Mouse (Mus musculus) heart, postnatal 14 days (tissue): ENCODE results near the gene Spen. TPM values are rescaled to one million over a fixed set of nuclear protein-coding genes. Genes with fewer than 3 reads are reported as not detected.

Experiments
- DNase-seq, 2 experiments: peaks; one replicate each; pipeline ENCODE4 v3.0.0; 2021 to 2022
- intact Hi-C: fragments of 180-260 bp; cut with DNase I; formaldehyde crosslinking; loops from one replicate; pipeline ENCODE4 v1.15.1; 2025
- total RNA-seq, 2 experiments: library from RNA; stranded (reverse); gene quantifications; 2 replicates each; pipeline ENCODE4 v1.2.3; 2021

Spen gene
- total RNA-seq, 2 experiments from 2014 or later, result 33.8 to 34.0 TPM

DNA sequence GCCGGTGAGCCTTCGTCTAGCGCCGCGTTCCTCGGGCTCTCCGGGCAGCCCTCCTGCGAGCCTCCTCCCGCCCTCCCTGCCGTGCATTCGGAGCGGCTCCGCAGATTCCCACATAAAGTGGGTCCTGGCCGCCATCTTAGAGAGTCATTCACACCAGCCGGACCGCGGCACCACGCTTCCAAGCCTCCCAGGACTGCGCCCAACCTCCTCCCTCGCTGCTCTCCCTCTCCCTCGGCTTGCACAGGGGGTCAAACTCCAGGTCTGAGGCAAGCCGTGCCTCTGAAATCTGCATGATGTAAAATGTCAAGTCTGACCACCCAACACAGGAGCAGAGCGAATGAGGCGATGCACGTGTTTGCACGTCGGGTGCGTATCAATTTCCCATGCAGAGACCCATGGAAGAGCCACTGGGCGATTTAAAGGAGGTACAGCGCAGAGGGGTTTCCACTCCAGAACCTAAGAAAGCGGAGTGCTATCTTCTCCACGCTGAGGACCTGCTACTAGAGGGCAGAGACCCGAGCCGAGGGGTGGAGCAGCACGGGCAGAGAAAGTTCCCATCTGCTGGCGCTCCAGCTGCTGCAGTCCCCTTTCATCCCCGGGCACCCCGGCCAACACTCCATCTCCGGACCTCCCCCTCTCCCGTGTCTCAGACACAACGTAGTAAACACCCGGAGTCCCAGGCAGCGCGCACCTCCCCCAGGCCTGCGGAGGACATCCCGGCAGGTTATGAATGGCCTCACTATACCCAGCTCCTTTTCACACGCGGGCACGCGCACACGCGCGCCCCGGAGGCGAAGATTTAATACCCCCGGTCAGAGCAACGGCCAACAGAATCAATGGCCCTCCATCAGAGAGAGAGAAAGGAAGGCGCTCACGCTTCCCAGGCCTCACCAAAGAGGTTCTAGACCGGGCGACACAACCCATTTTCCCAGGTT lies 1.8 kb downstream of the Spen start:
- intact Hi-C loops, result loop anchor here (2.0 to 5.0 kb wide), 2 partner anchors 30 to 36 kb away; no protein-coding TSS in a partner anchor
- DNase-seq, result peak; percentile 55 to 57

DNA sequence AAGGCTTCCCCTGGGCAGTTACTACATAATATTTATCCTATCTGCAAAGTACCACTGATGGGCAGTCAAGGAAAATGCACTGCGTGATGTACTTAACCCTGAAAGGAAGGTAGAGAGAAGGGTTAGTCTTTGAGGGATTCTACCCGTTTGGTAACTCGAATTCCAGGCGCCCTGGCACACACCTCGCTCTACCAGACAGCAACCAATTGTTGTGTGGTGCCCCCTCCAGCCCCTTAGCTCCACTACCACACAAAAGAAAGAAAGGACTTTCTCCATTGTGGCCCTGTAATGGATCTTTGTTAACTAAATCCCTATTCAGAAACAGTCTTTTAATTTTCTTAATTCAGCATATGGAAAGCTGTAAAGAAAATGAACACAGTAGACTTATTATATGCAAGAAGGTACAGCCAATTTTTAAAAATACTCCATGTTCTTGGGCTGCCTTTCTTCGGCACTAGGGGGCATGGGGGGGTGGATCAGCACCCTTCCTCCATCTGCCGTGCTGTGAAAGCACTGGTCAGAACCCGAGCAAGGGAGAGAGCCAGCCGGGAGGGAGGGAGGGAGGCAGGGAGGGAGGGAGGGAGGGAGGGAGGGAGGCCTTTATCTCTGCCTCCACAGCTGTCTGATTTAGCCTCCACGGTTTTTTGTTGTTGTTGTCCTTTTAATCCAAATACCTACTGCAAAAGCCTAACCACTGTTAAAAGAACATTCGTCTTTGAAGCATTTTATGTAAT lies 3.3 kb downstream of the Spen start:
- intact Hi-C loops, result loop anchor here (5.0 kb wide), 1 partner anchor 37 kb away; no protein-coding TSS in a partner anchor
- peak; percentile 56 to 59 for DNase-seq

DNA sequence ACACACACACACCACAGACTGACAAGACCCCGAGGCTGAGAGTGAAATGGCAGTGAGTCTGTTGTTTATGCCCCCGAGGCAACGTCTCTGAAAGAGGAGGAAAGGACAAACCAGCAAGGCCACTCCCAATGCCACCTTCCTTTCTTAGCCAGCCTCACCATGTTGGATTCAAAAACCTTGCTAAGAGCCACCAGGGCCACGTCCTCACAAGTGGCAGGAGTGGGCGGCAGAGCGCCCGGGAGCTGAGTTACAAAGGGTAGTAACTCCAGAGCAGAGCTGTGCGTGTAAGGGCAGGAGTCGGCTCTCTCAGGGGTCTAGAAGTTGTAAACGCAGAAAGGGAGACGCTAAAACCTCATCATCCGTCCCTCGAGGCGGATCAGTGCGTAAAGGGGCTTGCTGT lies 7.4 kb downstream of the Spen start:
- intact Hi-C loops, result no loop called here

DNA sequence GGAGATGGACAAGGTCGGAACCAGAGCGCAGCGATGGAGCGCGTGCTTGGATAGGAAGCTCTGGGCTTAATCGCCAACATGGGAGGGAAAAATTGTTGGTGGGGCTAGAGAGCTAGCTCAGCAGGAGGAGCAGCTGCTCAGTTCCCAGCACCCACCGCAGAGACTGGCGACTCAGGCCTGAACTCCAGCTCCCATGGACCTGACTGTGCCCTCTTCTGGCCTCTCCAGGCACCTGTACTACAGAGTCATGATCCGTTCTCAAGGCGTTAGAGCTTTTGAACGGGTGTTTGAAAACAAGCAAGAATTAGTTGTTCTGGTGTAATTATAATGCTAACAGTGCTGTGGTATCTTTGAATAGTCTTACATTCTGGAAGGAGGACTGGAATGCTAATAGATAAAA lies 9.5 kb downstream of the Spen start:
- DNase-seq, result no peak
- intact Hi-C loops, result no loop called here

More for the DNA sequence above, 7.4 kb downstream of the Spen start:
- DNase-seq, result no peak

DNA sequence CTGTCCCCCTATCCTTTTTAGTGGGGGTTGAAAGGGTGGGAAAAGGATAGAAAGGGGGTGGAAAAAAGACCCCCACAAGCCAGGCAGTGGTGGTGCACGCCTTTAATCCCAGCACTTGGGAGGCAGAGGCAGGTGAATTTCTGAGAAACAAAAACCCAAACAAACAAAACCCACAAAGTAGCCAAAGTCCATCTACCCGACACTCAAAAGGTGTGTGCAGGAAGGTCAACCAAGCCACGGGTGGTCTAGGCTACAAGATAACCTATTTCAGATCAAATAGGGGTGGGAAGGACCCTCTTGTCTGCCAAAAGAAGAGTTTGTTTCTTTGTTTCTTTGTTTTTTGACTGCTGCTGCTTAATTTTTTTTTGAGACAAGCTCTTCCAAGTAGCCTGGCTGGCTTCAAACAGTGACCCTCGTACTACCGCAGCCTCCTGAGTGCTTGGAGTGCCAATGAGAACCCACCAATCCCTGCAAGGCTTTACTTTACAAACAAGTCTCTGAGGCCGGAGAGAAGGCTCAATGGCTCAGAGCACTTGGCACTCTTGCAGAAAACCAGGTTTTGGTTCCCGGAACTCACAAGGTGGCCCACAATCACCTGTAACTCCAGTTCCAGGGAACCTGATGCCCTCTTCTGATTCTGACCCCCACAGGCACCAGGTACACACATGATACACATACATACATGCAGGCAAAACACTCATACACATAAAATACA lies 11.3 kb downstream of the Spen start:
- intact Hi-C loops, result no loop called here
- DNase-seq, result no peak

DNA sequence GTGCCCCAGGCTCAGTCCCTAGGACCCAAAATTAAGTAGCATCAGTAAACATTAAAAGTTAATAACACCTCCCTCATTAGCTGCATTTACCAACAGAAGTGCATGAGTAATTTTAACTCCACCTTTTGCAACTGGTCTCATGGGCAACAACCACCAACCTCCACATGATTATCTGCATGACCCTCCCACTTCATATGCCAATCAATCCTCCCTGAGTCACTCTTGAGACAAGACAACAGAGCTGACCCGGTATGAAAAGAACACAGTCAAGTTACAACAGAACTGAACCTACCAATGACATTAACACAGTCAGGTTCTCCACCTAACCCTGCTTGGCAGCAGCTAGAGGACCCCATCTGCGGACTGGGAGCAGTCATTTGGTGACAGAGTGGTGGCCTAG lies 12.5 kb downstream of the Spen start:
- intact Hi-C loops, result no loop called here
- no peak for DNase-seq

DNA sequence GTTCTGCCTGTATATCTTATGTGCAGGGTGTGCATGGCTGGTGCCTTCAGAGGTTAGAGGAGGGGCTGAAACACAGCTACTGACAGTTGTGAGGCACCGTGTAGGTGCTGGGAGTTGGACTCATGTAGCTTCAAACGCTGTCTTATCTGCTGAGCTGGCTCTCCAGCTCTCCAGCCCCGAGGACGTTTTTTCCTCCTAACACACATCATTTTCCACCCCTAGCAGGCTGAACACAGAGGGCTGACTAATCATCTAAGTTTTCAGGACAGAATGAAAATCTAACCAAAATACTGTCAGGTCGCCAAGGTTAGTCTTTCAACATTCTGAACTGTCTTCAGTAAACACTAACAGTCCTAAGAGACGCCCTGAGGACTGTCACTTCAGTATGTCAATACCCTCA lies 13.7 kb downstream of the Spen start:
- intact Hi-C loops, result no loop called here

DNA sequence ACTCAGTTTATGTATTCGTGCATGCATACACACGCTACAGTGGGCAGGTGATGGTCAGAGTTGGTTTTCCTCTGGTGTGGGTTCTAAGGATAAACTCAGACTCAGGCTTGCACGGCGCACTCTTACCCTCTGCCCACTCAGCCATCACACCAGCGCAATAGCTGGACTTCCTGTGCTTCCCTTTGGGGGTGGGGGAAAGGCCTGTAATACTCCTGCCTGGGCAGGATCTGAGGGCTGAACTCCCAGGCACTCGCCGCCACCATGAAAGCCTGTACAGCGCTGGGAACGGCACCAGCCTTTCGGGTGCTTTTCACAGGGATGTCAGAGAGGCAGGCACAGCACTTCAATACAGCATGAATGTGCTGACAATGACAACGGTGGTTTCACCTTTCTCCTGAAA lies 15.3 kb downstream of the Spen start:
- no peak for DNase-seq
- intact Hi-C loops, result no loop called here

More for the DNA sequence above, 13.7 kb downstream of the Spen start:
- no peak for DNase-seq

DNA sequence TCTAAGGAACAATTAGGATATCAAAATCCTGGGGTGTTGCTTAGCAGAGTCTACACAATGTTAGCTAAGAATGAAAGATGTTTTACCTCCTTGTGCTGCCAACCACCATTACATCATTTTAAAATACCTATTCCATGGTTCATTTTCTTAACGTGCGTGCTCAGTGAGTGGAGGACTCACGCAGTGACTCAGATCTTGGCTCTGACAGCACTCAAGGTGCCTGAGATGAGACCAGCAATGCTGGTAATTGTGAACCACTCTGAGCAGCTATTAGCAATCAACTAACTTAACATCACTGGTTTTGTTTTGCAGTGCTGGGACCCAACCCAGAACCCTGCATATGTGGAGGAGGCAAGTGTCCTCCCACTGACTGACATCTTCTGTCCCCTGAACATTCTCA lies 20.0 kb downstream of the Spen start:
- intact Hi-C loops, result no loop called here
- DNase-seq, result no peak

GRCm38 (mm10) chr4:141514179-141514641 lies 24.2 kb downstream of the Spen start:
- intact Hi-C loops, result no loop called here
- no peak for DNase-seq

DNA sequence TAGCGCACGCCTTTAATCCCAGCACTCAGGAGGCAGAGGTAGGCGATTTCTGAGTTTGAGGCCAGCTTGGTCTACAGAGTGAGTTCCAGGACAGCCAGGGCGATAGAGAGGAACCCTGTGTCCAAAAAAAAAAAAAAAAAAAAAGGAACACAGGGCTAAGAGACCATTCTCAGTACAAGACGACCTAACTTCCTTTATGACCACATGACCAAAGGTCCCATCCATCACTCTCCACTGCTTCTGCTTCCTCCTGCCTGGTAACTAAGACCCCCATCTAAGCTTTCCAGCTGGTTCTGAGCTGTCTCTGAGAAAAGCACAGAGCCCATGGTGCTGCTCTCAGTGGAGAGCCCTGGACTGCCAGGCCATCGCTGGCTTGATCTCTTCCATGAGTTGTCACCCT lies 26.3 kb downstream of the Spen start:
- intact Hi-C loops, result no loop called here
- DNase-seq, result no peak

DNA sequence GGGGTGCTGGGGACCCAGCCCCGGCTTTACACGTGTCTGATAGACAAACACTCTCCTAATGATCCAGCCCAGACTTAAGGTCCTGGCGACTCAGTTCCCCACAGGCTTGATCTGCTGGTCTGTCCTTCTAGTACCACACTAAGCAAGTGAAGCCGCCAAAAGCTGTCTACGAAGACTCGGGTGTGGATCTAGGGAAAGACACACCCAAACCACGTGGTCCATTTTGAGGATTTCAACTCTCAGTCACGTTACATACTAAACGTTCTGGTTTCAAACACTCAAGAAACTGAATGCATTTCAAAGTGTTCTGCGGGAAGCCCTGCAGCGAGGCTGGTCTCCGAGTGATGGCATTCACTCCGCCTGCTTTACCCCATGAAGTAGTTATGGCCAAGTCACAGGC lies 27.9 kb downstream of the Spen start:
- intact Hi-C loops, result no loop called here
- DNase-seq, result no peak

GRCm38 (mm10) chr4:141506893-141507292 lies 31.5 kb downstream of the Spen start:
- intact Hi-C loops, result loop anchor here (2.0 kb wide), 1 partner anchor 30 kb away; no protein-coding TSS in a partner anchor
- peak; percentile 42 to 49 for DNase-seq

DNA sequence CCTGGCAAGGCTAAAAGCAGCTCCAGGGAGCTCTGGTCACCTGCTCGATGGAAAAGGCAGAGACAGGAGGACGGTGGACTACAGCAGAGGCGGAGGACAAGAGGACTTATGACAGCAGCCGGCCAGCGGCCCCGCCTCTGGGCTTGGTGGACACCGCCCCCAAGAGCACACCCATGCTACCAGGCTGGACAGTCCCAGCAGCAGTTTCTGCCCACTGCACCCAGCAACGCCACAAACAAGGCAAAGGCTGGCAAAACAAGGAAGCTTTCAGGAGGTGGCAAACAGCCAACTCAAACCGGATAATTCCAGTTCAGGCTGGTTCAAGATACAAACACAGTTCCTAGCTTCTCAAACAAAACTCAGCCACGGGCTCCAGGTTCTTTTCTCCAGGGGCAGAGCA lies 32.0 kb downstream of the Spen start:
- intact Hi-C loops, result loop anchor here (2.0 kb wide), 1 partner anchor 30 kb away; no protein-coding TSS in a partner anchor
- DNase-seq, result peak; percentile 73 to 78

GRCm38 (mm10) chr4:141505810-141506209 lies 32.6 kb downstream of the Spen start:
- no peak for DNase-seq
- intact Hi-C loops, result loop anchor here (2.0 kb wide), 1 partner anchor 31 kb away; no protein-coding TSS in a partner anchor

DNA sequence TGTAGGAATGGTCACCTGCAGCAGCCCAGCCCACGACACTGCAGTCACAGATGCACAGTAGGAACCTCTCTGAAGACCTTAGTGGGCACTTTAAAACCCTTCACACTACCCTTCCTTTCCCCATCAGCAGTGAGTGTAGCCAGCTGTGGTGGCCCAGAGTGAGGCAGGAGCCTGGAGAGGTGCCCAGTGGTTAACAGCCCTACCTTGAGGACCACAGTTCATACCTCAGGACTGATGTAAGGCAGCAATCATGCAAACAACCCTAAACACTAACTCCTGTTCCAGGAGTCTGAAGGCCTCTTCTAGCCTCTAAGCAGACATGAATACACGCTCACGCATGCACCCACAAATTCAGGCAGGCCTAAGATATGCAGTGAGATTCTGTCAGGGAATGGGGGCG lies 33.9 kb downstream of the Spen start:
- DNase-seq, result no peak
- intact Hi-C loops, result no loop called here

GRCm38 (mm10) chr4:141502723-141503122 lies 35.7 kb downstream of the Spen start:
- intact Hi-C loops, result no loop called here
- DNase-seq, result no peak

GRCm38 (mm10) chr4:141501058-141501457 lies 37.3 kb downstream of the Spen start:
- intact Hi-C loops, result no loop called here

GRCm38 (mm10) chr4:141500637-141501036 lies 37.8 kb downstream of the Spen start:
- intact Hi-C loops, result no loop called here

More at GRCm38 (mm10) chr4:141501058-141501457, 37.3 kb downstream of the Spen start:
- DNase-seq, result no peak

DNA sequence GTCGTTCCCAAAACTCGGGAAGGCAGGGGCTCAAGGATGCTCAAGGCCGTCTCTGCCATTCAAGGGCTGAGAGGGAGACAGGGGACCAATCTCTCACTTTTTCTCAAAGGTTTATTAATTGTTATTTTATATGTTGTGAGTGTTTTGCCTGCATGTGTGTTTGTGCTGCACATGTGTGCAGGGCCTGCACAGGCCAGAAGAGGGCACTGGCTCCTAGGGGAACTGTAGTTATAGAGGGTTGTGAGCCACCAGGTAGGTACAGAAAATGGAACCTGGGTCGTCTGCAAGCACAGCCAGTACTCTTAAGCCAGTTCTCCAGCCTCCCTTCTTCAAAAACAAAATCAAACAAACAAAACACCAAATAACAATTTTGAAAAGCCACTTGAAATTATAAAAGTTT lies 49.7 kb downstream of the Spen start:
- intact Hi-C loops, result loop anchor here (5.0 kb wide), 2 partner anchors 56 to 74 kb away; no protein-coding TSS in a partner anchor

More at GRCm38 (mm10) chr4:141500637-141501036, 37.8 kb downstream of the Spen start:
- peak in 1 of 2 experiments; percentile 27 for DNase-seq

More for the DNA sequence above, 49.7 kb downstream of the Spen start:
- no peak for DNase-seq
